Comparison of ENCODE assay signal across 8 mouse cellular contexts in the genomic region with DNA sequence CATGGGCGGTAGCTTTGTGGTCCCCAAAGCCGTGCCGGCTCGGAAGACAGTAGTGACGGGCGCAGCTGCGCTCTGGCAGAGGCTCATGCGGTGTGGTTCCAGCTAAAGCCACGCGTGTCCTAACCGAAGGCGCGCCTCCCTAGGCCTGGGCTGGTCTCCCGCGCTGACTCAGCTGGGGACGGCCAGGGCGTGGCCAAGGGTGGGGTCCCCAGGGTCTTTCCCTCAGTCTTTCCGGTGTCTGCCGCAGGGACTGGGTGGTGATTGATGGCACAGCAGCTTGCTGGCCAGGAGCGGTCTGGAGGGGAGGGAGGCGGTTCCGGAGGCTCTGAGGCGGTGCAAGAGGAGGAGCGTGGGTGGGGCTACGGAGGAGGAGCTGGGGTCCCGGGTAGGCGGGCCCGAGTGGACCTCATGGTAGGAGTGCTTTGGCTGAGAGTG. TPM values are rescaled to one million over a fixed set of nuclear protein-coding genes. Genes with fewer than 3 reads are reported as not detected.
A peak's percentile ranks its signal among the peaks of the same experiment; 100 is the strongest.
DNase-seq lines count a peak whose midpoint lies in the region; TF ChIP-seq lines count a peak whose summit lies in the region.

No protein-coding gene starts in this region.

- intact Hi-C loops in left cerebral cortex, postnatal 25 days (cut with DNase I), result no loop called here

- H3K4me1 ChIP-seq in cortical plate, adult 2 months (ENCODE audit: control insufficient read depth, insufficient read depth, low read length), result peaks cover 12% of the 10 kb centered on the region

- TF ChIP-seq POLR2A in cortical plate, adult 2 months (IDR thresholded peaks at IDR 0.05; ENCODE audit: extremely low read depth, insufficient read depth, low read length), result no peak

- peak; percentile 95 for DNase-seq in ZHBTc4 (ENCODE audit: low read depth, low spot score)
- peak; percentile 85 for DNase-seq in gastrocnemius, postnatal 10 days
- DNase-seq in induced T-regulatory cell, adult 2 months (ENCODE audit: low read depth), result peak; percentile 97
- peak; percentile 79 to 86 for DNase-seq in left cerebral cortex, postnatal 25 days (ENCODE audit: low spot score in 2 of 2)
- DNase-seq in mesoderm, embryonic 11.5 days (ENCODE audit: low read depth, low spot score), result peak; percentile 92
- DNase-seq in right cerebral cortex, postnatal 36 days (ENCODE audit: low spot score in 2 of 2), result peak; percentile 70
- DNase-seq in urinary bladder, postnatal 4 days (ENCODE audit: low spot score in 2 of 2), result peak; percentile 89 to 92

- H3K4me3 ChIP-seq in cortical plate, adult 2 months (ENCODE audit: insufficient read depth, low read length), result peak overlapping the region; percentile 45

- TF ChIP-seq CTCF in cortical plate, adult 2 months (IDR thresholded peaks at IDR 0.05; ENCODE audit: extremely low read depth, insufficient read depth, low read length), result no peak

- H3K27ac ChIP-seq in cortical plate, adult 2 months (ENCODE audit: insufficient read depth, low read length), result no peak overlapping the region

RNA-seq across cellular contexts. Expression of a gene that starts 54.2 kb away (rescaled TPM):
- polyA plus RNA-seq in cortical plate, adult 2 months (2012; rRNA removed), result 80.0 and 92.5 TPM in 2 replicates
- 100 to 1,000 TPM; 247 to 265 TPM for total RNA-seq in gastrocnemius, postnatal 10 days (2021)
- total RNA-seq in left cerebral cortex, postnatal 25 days (2021), result 10 to 100 TPM; 66.9 to 68.0 TPM
